Mouse (Mus musculus) lung, adult 2 months (tissue): Measurements from ENCODE around the gene Pkp4. TPM values are rescaled to one million over a fixed set of nuclear protein-coding genes. Genes with fewer than 3 reads are reported as not detected.

Experiments
- DNase-seq: peaks from one replicate; pipeline ENCODE4 v3.0.0; 2022
- H3K4me1 ChIP-seq: fragments of 200-500 bp; 2 replicates; pipeline ENCODE4 v1.6.1; 2011; ENCODE audit warnings: low read length; ENCODE audit not compliant: control insufficient read depth, insufficient read depth
- H3K4me3 ChIP-seq: fragments of 200-500 bp; replicated peaks from 2 replicates; pipeline ENCODE3; 2011; ENCODE audit warnings: low read depth, mild to moderate bottlenecking, control low read depth, low read length; ENCODE audit errors: extremely low read depth
- CTCF ChIP-seq: fragments of 200-500 bp; IDR thresholded peaks from 2 replicates; pipeline ENCODE4 v1.5.1; 2011; ENCODE audit warnings: mild to moderate bottlenecking, low read length, control low read depth; ENCODE audit not compliant: insufficient read depth
- POLR2A ChIP-seq: fragments of 200-500 bp; IDR thresholded peaks from 2 replicates; pipeline ENCODE4 v1.6.1; 2011; ENCODE audit warnings: low read depth, mild to moderate bottlenecking, control low read depth, low read length, borderline replicate concordance; ENCODE audit errors: extremely low read depth
- WGBS: fragments of 180-500 bp; shearing (Covaris S2); methylation state at CpG from one replicate; pipeline ENCODE4 v1.1.7; 2018; 5-methylcytosine and 5-hydroxymethylcytosine counted together
- polyA plus RNA-seq: library from polyadenylated mRNA; depleted of rRNA; stranded (reverse); fragments of >200 nt; gene quantifications from 2 replicates; pipeline ENCODE4 v1.2.3, GENCODE M21; 2012

The Pkp4 gene
- polyA plus RNA-seq, 1 experiment, result 76.2 TPM

- TF ChIP-seq CTCF (no peak), POLR2A (no peak)
- no peak for DNase-seq
- Histone ChIP-seq H3K4me1 (peaks cover 10% of the 10 kb centered on the region), H3K4me3 (no peak overlapping the region)
- WGBS, result 83% methylated on average over 15 of the region's 15 CpGs
Observed at GRCm38 (mm10) chr2:59181321-59182113, 20.9 kb downstream of the Pkp4 start.

GRCm38 (mm10) chr2:59183541-59183940 is 22.9 kb downstream of the Pkp4 start:
- no peak overlapping the region for H3K4me3 ChIP-seq
- 78% methylated on average over 4 of the region's 4 CpGs for WGBS
- peaks cover 6% of the 10 kb centered on the region; the same call in 1 of the 2 replicates for H3K4me1 ChIP-seq
- DNase-seq, result no peak
- TF ChIP-seq CTCF (no peak), POLR2A (no peak)

GRCm38 (mm10) chr2:59184107-59185064 is 23.7 kb downstream of the Pkp4 start:
- TF ChIP-seq CTCF (no peak), POLR2A (no peak)
- 89% methylated on average over 11 of the region's 11 CpGs for WGBS
- no peak overlapping the region for H3K4me3 ChIP-seq
- no peaks in the 10 kb centered on the region for H3K4me1 ChIP-seq
- no peak for DNase-seq

- H3K4me3 ChIP-seq, result no peak overlapping the region
- 0 out of 2 replicates have a peak, but pooled peaks cover 2% of the 10 kb centered on the region for H3K4me1 ChIP-seq
- TF ChIP-seq POLR2A (no peak), CTCF (no peak)
- WGBS, result 89% methylated on average over 8 of the region's 8 CpGs
- no peak for DNase-seq
Observed at GRCm38 (mm10) chr2:59186122-59186521, 25.5 kb downstream of the Pkp4 start.

GRCm38 (mm10) chr2:59186966-59187365 is 26.3 kb downstream of the Pkp4 start:
- H3K4me1 ChIP-seq, result peaks cover 6% of the 10 kb centered on the region
- H3K4me3 ChIP-seq, result no peak overlapping the region
- TF ChIP-seq POLR2A (no peak), CTCF (no peak)
- DNase-seq, result no peak
- 94% methylated on average over 6 of the region's 6 CpGs for WGBS

- no peak for DNase-seq
- Histone ChIP-seq H3K4me3 (no peak overlapping the region), H3K4me1 (peaks cover 6% of the 10 kb centered on the region)
- 89% methylated on average over 8 of the region's 8 CpGs for WGBS
- no peak for TF ChIP-seq CTCF
Observed at GRCm38 (mm10) chr2:59188306-59188705, 27.7 kb downstream of the Pkp4 start.

- no peak for DNase-seq
- Histone ChIP-seq H3K4me1 (peaks cover 6% of the 10 kb centered on the region), H3K4me3 (no peak overlapping the region)
- 61% methylated on average over 5 of the region's 5 CpGs for WGBS
- TF ChIP-seq CTCF, result no peak
- TF ChIP-seq POLR2A, result no peak
Observed at GRCm38 (mm10) chr2:59189661-59190185, 29.1 kb downstream of the Pkp4 start.

- no peak for TF ChIP-seq CTCF
- TF ChIP-seq POLR2A, result no peak
- no peak for DNase-seq
- Histone ChIP-seq H3K4me1 (peaks cover 6% of the 10 kb centered on the region), H3K4me3 (no peak overlapping the region)
- 89% methylated on average over 10 of the region's 10 CpGs for WGBS
Observed at GRCm38 (mm10) chr2:59190186-59190585, 29.5 kb downstream of the Pkp4 start.

- H3K4me3 ChIP-seq, result no peak overlapping the region
- TF ChIP-seq POLR2A (no peak), CTCF (no peak)
- H3K4me1 ChIP-seq, result peaks cover 6% of the 10 kb centered on the region
- DNase-seq, result peak; percentile 39
- 61% methylated on average over 8 of the region's 8 CpGs for WGBS
Observed at GRCm38 (mm10) chr2:59191466-59191865, 30.8 kb downstream of the Pkp4 start.
